Mouse (Mus musculus): ENCODE data around the gene Tcte3. TPM values are rescaled to one million over a fixed set of nuclear protein-coding genes. Genes with fewer than 3 reads are reported as not detected.

Tcte3 gene
- polyA plus RNA-seq (2017; shearing (Covaris generic)) = 1 to 10 TPM in 1 of 2 experiments, not detected in 1; 2.6 TPM

GRCm38 (mm10) chr17:15041175-15041729 lies at the start of gene Tcte3, which contains the start of the genes Ermard and Gm3448:
Tcte3 (minus strand) TSS chr17:15041488.
Ermard (plus strand) TSS chr17:15041208.
Gm3448 (minus strand) TSS chr17:15041537.

GRCm38 (mm10) chr17:15009706-15010413 lies 31.4 kb downstream of the Tcte3 start, which contains the start of gene Gm3435:
Gm3435 (plus strand) TSS chr17:15010176.

DNA sequence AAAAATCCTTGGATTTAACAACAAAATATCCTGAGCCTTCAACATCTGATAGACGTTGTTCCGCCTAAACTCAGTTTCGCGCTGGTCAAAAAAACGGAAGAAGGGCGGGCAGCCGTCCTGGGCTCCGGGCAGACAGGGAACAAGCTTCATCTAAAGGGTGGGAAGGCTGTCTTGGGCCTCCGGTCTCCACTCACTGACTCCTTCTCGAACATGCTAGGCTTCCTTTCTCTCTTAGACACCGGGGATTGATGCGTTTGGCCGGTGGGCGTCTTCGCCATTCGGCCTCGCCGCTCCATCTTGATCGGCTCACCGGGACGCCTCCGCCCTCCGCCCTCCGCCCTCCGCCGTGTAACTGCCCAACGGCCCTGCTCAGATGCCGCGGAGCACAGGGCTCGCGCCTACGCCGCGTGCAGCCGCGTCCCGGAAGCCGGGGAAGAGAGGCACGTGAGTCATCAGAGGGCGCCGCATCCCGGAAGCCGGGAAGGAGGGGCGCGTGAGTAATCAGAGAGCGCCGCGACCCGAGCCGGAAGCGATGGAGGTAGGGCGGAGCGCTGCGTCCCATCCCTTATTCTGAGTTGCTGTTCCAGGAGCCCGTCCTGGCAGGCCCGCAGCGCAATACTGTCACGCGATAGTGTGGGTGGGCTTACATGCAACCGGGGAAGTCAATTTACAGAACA lies 62.8 kb downstream of the Tcte3 start, which contains the start of the genes 9030025P20Rik and Gm3417:
Gene 9030025P20Rik, plus strand, starts transcription at position 107 of the 677 bp plus-strand sequence.
Gene Gm3417, minus strand, starts transcription at position 429 of the 677 bp plus-strand sequence.

Other genes starting within 250 kb of the Tcte3 start
- gene Wdr27, start 98.3 kb downstream of the Tcte3 start, polyA plus RNA-seq (2017; shearing (Covaris generic)) = 1 to 10 TPM in 1 of 2 experiments, not detected in 1; 1.0 TPM
- 10 to 100 TPM; 30.3 to 30.6 TPM for gene 1600012H06Rik, start 98.3 kb downstream of the Tcte3 start, polyA plus RNA-seq (2017; shearing (Covaris generic))
- 10 to 100 TPM; 45.2 to 57.9 TPM for gene Phf10, start 80.2 kb downstream of the Tcte3 start, polyA plus RNA-seq (2017; shearing (Covaris generic))
- 10 to 100 TPM; 15.6 to 22.7 TPM for gene 9030025P20Rik, start 63.0 kb downstream of the Tcte3 start, polyA plus RNA-seq (2017; shearing (Covaris generic))
- gene Gm3417, start 62.7 kb downstream of the Tcte3 start, polyA plus RNA-seq (2017; shearing (Covaris generic)) = 1 to 10 TPM in 1 of 2 experiments, under 1 TPM in 1; 0.81 to 1.4 TPM
- gene Gm3435, start 31.3 kb downstream of the Tcte3 start, polyA plus RNA-seq (2017; shearing (Covaris generic)) = 1 to 10 TPM; 4.1 to 8.4 TPM
- 100 to 1,000 TPM; 104 to 108 TPM for gene Ermard, start 280 bp downstream of the Tcte3 start, polyA plus RNA-seq (2017; shearing (Covaris generic))
- gene Gm3448, start within 50 bp of the Tcte3 start, polyA plus RNA-seq (2017; shearing (Covaris generic)) = 1 to 10 TPM; 1.3 to 2.6 TPM

Measured in activated CD4-positive, CD25-positive, alpha-beta regulatory T cell (primary cell).